Comparison of ENCODE assay signal across 22 mouse cellular contexts in the genomic region with DNA sequence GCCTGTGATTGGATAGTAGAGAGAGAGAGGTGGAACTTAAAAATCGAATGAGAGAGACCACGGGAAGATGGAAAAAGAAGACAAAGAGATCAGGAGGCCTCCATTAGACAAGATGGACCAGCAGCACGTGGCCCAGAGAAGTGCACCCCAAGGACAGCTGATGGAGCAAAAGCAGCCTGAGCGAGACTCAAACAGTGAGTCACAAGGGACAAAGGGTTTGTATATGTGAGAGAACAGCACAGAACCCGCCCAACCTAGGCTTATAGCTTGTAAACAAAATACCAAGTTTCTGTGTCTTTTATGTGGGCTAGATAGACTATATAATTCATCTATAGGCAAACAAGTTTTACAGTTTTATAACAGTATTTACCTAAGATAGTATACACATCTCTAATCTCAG.
"Had no signal": no experiment of that assay in that cellular context is flagged by ENCODE, and none has a peak within 500 bp of the region (broad histone marks: within the 10 kb centered on the region; RNA-seq: fewer than 3 reads in every experiment).

No protein-coding gene starts in this region.

- H3K4me2 ChIP-seq: limb, embryonic 12.5 days; limb, embryonic 15.5 days; lung, embryonic 15.5 days; midbrain, embryonic 13.5 days; neural tube, embryonic 13.5 days; stomach, embryonic 15.5 days had no signal

- H3K27ac ChIP-seq: kidney, postnatal 0 days; left cerebral cortex, adult 2 months; limb, embryonic 12.5 days; limb, embryonic 15.5 days; lung, embryonic 15.5 days; midbrain, embryonic 13.5 days; neural tube, embryonic 13.5 days; stomach, embryonic 15.5 days had no signal

- H3K4me1 ChIP-seq: limb, embryonic 15.5 days; lung, embryonic 15.5 days had no signal

- H3K27me3 ChIP-seq: limb, embryonic 12.5 days; limb, embryonic 15.5 days; lung, embryonic 15.5 days; midbrain, embryonic 13.5 days; neural tube, embryonic 13.5 days; stomach, embryonic 15.5 days had no signal

- H3K9ac ChIP-seq: limb, embryonic 12.5 days; limb, embryonic 15.5 days; lung, embryonic 15.5 days; midbrain, embryonic 13.5 days; neural tube, embryonic 13.5 days; stomach, embryonic 15.5 days had no signal

- H3K4me3 ChIP-seq: left cerebral cortex, adult 2 months; limb, embryonic 12.5 days; limb, embryonic 15.5 days; lung, embryonic 15.5 days; midbrain, embryonic 13.5 days; myocyte; neural tube, embryonic 13.5 days; stomach, embryonic 15.5 days had no signal

- ATAC-seq: midbrain, embryonic 13.5 days; midbrain, embryonic 16.5 days had no signal

- DNase-seq: kidney, adult 2 months; kidney, postnatal 25 days; layer of hippocampus, postnatal 36 days; left cerebral cortex, postnatal 4 days; lung, adult 18-20 months; lung, postnatal 10 days; lung, postnatal 36 days; retina, postnatal 1 day; right cerebral cortex, postnatal 25 days; spleen, adult 18-20 months; thymus, adult 18-20 months; thymus, postnatal 36 days had no signal

- H3K9me3 ChIP-seq: limb, embryonic 12.5 days; limb, embryonic 15.5 days; lung, embryonic 15.5 days; neural tube, embryonic 13.5 days; stomach, embryonic 15.5 days had no signal

- H3K36me3 ChIP-seq: limb, embryonic 12.5 days; limb, embryonic 15.5 days; lung, embryonic 15.5 days; neural tube, embryonic 13.5 days; stomach, embryonic 15.5 days had no signal
